Mouse (Mus musculus): ENCODE results near the gene Ifnl3.

Ifnl3 gene

DNA sequence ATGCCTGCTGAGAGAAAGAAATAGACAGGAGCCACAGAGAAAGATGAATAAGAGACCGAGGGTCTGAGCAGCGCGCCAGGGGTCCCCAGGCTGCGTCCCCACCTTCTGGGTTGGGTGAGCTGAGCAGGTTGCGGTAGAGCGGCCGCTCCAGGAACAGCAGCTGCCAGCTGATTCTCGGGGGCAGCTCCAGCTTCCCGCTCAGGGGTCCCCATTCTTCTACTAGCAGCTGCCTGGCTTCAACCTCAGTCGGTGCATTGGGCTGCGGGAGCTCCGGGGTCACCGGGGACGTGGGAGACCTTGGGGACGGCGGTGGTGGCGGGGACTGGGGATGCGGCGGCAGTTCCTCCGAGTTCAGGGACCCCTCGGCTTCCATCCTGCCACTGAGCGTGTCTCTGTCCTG, 24.0 kb downstream of the Ifnl3 start:
- DNase-seq (ENCODE audit: low spot score): no peak

DNA sequence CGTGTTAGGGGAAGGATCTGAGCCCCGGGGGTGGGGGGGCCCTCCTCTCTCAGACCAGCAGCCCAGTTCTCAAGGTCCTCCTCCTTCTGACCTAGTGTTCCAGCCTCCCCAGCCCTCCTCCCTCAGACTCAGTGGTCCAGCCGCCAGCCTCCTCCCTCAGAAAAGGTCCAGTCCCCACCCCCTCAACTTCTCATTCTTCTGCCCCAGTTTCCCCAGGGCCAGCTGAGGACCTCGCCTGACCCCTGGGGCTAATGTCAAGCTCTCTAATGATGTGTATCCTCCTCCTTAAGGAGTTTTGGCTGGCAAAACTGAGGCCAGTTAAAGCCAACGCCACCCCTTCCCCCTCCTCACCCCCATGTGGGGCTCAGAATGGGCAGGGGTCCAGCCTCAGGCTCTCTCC, 24.5 kb downstream of the Ifnl3 start, which contains the start of gene Nccrp1:
Nccrp1 (minus strand) TSS at position 101 of the 400 bp plus-strand sequence.
- DNase-seq (ENCODE audit: low spot score): no peak

DNA sequence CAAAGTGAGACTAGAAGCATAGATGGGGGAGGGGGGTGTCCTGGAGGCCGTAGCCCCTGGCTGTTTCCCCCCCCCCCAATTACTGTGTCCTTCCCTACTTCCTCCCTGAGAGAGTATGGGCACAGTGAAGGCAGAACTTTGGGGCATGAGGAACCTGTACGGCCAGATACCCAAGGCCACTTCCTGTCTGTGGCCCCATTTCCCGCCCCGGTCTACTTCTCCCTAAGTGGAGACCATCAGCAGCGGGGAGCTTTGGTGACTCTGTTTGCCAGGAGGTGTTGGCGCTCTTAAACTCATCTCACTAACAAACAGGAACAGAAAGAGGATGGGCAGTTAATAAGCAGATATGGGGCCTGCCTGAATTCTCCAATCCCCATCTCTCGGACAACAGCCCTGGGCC, 25.0 kb downstream of the Ifnl3 start:
- DNase-seq (ENCODE audit: low spot score): no peak

DNA sequence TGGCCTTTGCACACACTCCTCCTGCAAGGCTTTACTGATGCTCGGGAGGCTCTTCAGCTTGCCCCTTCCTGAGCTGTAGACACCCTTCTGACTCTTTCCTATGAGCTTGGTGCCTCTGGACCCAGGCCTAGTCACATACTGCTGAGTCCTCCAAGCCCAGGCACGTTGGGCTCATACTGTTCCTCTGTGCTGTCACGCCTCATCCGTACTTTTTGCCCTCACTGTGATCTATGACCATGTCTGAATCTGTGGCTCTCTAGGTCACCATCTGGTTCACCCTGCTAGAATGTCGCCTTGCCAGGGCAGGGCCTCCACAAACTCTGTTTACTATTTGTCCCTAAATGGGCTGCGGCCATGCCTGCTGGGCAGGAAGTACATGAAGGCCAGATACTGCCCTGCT, 30.4 kb downstream of the Ifnl3 start:
- DNase-seq (ENCODE audit: low spot score): no peak

DNA sequence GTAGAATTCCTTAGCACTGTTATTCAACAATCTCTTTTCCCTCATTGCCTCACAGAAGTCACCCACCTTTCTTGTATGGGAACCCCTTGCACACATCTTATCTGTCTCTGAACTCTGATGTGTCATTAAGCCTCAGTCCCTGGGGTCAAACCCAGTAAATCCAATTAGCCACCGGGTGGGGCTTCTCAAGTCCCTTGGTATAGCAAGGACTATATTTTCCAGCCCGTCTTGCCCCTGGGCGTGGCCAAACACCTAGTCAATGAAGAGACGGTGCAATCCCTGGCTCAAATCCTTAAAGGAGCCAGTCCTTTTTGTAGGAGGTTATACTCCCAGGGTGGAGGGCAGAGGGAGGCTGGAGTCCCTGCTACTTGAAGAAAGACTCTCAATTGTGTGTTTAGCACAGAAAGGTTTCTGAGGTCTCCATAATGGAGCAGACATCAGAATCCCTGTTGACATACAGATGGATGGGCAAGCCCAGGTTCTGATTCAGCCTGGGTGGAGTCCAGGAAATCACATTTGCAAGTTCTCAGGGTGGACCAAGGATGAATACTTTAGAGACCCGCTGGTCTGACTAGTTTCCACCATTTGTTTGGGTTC, 33.4 kb downstream of the Ifnl3 start:
- DNase-seq (ENCODE audit: low spot score): no peak

DNA sequence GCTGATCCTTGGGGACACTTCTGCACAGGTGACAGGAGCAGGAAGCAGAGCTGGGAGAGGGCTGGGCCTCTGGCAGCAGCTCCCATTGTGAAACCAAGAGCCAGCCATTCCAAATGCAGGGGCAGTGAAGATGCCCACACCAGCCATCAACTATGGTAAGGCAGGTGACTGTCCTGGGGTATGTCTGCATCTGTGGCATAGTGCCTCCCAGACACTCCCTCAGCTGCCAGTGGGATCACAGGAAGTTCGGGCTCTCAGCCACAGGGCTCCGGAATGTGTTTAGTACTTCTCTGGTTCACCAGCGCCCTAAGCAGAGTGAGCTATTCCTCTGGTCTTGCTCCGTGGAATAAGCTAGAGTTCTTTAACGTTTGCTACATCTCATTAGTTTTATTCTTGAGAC, 34.4 kb downstream of the Ifnl3 start:
- DNase-seq (ENCODE audit: low spot score): no peak

DNA sequence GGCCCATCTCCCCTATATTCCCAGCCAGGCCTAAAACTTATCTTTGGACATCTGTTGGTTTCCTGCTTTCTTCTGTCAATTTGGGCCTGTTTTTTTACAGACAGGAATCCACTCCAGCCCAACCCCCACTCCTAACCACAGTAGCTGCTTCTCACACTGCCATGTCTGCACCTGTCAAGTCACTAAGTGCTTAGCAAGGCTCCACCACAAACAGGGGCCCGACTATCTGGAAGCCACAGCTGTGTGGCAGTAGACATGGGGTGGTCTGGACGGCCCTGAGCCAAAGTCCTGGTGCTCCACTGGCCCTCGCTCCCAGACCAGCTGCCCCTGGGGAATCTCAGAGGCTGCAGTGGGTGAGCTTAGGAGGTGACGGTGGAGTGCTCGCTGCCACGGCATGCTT, 35.1 kb downstream of the Ifnl3 start:
- no peak for DNase-seq (ENCODE audit: low spot score)

DNA sequence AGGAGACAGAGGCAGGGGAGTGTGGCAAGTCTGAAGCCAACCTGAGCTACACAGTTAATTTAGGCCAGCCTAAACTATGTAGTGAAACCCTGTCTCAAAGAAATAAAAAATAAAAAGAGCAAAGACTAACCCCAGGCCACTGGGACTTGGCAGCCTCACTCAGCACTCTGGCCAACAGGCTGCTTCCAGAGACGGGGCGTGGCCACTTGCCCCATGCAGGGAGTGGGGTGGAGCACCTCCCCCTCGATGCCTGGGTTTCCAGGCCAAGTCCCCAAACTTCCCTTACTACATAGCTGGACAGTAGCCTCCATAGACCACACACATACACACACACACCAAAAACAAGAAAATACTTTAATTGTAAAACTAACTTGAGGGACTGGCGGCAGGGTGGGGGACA, 35.9 kb downstream of the Ifnl3 start:
- DNase-seq (ENCODE audit: low spot score): peak; percentile 37

DNA sequence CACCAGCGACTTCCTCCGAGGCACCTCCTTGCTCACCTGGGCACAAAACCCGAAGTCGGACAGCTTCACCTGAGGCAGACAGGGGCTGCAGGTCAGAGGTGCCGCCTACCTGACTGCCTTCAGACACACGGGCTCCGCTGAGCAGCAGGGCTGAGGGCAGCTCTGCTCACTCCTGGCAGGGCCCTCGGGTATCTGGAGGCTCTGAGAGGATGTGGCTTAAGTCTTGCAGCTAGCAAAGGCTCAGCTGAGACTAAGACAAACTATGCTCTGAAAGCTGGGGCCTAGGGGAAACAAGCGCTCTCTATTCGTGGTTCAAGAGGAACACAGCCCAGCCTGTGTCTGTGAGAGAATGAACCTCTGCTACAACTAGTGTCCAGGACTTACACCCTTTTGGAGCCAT, 38.2 kb downstream of the Ifnl3 start:
- DNase-seq (ENCODE audit: low spot score): no peak

DNA sequence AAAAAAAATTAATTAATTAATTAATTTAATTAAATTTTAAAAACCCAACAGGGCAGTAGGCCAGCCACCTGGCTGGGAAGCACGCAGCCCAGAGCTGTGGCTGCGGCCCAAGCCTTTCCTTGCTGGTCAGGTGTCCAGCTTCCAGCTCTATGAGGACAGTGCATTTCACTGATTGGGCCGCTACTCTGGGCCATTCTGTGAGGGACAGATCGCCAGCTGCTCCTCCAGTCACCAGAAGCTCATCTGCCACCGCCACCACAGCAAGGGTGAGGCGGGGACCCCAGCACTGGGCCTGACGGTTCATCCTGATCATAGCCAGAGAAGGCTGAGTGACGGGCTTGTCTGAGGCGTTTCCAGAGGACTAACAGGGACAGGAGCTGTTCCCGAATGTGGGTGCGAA, 39.3 kb downstream of the Ifnl3 start:
- DNase-seq (ENCODE audit: low spot score): no peak

DNA sequence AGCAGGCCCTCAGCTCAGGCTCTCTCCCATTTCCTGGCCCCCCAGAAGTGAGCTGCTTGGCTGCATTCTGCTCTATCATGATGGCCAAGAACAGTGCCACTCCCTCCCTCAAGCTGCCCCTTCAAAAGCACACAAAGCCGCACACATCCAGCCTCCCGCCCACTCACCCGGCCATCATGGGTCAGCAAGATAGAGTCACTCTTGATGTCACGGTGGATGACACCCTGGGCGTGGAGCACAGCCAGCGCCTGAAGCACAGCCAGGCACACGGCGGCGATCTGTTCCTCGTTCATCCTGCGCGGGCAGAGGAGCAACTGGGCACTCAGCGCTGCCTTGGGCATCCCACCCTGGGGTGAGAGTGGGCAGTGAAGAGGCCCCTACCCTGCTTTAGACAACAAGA, 39.7 kb downstream of the Ifnl3 start:
- DNase-seq (ENCODE audit: low spot score): no peak

DNA sequence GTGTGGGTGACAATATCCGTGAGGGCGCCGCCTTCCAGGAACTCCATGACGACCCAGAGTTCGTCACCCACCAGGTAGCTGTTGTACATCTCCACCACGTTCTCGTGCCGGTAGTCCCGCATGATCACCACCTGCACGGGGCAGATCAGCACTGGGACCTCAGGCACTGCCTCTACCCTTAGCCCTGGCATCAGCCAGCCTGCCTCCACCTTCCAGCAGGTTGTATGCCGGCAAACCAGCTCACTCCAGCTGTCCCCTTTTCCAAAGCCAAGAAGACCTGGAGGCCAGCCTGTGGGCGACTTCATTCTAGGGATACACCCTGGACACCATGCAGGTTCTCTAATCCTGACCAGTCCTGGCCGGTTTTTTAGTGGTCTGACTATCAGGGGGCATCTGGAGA, 40.3 kb downstream of the Ifnl3 start:
- no peak for DNase-seq (ENCODE audit: low spot score)

DNA sequence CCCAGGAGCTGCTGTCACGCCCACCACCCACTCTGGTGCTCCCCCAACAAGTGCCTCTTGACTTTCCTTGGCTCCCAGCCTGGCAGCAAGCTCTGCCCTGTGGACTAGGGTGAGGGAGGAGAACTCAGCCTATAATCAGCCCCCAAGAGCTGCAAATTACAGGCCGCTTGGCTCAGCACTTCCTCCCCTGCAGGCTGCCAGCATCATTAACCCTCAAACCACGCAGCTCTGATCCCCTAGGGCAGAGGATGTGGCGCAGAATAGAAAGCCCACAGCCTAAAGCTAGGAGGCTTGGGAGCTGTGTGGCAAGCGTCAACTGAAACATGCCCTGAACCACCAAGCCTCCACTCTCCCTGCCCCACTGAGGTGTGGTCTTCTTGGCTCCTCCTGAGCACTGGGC, 42.8 kb downstream of the Ifnl3 start:
- no peak for DNase-seq (ENCODE audit: low spot score)

DNA sequence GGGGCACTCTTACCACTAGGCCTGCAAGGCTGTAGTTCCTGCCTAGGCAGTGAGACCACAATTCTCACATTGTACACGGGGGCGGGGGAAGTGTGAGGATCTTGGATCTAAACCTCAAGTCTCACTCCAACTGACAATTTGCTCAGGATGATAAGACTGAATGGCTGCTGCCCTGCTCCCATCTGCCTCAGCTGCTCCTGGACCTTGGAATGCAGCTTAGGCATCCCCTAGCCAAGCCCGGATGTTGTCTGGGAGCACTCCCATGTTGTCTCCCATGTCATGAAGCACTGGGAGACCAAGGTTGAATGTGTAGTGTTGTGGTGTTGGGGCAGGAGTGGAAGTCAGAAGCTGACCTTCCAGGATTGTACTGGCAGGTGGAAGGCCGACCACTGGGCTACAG, 44.9 kb downstream of the Ifnl3 start:
- no peak for DNase-seq (ENCODE audit: low spot score)

DNA sequence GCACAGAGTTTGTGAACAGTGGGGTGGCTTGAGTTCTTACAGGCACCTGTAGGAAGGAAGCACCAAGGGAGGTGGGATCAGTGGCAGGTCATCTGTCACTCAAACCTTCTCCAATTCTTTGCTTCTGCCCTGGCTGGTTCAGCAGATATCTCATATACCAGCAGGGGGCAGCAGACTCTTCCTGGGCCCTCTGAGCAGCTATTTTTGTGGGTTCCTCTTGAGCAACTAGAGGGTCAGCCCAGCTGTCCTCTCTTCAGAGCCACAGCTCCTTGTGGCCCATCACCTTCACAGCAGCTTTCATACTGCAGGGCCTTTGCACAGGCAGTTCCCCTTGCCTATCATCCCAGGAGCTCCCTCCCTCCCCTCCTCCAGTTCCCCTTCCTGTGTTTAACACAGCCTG, 45.6 kb downstream of the Ifnl3 start:
- no peak for DNase-seq (ENCODE audit: low spot score)

DNA sequence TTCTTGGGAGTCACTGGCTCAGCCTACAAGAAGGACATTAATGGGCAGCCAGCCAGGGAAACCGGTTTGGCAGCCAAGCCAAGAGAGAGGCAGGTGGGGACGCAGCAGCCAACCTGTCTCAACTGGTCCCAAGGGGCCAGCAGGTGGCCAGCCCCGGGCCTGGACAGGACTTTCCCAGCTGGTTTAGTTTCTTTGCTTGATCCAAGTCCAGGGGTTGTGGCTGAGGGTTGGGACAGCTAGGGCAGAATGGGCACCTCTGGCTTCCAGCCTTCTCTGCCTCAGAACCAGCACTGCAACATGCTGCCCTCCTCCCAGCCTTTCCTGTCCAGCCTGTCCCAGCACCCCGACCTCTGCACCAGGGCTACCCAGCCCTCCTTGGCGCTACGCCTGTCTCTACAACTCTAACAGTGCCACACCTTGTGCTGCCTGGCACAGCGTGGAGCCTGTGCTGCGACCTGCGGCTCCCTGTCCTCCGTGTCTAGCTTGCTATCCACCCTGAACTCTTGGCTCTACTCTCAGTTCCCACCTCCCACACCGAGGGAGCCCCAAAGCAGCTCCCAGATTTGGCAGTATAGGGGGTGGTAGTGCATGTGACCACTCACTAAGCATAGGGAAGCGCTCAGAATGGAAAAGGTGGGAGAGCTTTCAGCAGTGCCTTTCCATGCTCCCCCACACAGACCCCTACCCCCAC, 47.8 kb downstream of the Ifnl3 start:
- peak; percentile 38 for DNase-seq (ENCODE audit: low spot score)

DNA sequence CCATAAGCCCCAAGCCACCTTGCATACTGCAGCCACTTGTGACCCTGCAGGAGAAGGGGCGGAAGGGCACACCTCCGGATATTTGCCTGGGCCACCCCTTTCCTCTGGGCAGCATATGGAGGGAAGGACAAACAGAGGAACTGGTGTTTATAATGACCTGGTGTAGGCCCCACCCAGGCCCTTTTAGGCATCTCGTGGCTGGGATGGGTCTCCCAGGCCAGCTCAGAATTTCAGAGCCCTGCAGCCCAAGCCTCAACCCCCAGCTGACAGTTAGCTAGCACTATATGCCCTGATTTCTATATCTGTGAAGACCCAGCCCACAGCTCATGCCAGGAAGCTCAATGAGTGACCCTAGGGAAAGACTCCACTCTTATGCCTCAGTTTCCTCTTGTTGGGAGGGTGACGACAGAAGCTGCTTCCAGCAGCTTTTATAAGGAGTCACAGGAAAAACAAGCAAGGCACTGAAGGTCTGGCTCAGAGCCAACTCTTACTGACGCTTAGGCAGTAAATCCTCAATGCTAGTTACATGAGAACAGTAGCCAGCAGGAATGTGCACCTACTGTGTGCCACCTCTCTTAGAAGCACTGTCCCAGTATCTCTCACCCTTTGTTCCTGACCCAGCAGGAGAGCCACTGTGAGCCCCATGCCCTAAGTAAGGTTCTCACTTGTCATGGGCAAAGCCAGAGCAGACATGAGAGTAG, 48.5 kb downstream of the Ifnl3 start:
- DNase-seq (ENCODE audit: low spot score): no peak

DNA sequence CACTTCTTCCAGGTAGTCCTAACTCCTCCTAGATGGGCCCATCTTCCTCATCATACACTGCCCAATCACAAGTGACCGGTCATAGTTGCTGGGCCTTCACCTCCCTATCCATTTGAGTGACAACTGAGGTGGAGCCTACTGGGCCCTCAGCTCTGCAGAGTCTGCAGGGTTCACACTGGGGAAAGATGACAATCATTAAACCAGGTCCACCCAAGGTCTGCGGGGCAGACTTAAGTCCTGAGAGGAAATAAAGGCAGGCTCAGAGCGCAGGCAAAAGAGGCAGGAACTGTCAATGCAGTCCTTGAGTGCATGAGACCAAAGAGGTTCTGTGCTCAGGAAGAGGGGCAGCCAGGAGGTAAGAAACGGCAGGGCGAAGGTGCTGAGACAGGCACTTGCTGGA, 50.1 kb downstream of the Ifnl3 start:
- no peak for DNase-seq (ENCODE audit: low spot score)

DNA sequence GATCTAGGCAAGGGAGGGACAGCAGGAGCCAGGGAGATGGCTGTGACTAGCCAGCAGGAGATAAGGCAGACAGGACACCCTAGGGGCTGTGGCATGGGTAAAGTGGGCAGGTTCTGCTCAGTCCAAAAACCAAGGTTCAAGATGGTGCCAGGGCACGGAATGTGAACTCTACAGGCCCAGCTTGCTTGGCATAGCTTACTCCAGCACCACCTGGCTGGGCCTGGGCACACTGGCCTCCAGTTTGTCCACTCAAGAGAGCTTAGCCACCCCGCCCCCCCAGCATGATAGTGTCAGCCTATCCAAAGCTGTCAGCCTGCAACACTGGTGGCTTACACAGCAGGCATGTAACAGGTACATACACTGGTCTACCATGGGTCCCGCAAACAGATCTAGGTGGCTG, 50.6 kb downstream of the Ifnl3 start:
- DNase-seq (ENCODE audit: low spot score): no peak

Measured in ovary, adult 18-20 months (tissue).